Mouse (Mus musculus): ENCODE results near the gene Clec3a. TPM values are rescaled to one million over a fixed set of nuclear protein-coding genes. Genes with fewer than 3 reads are reported as not detected.

Clec3a gene
- total and polyA plus RNA-seq, 3 experiments, result not detected

DNA sequence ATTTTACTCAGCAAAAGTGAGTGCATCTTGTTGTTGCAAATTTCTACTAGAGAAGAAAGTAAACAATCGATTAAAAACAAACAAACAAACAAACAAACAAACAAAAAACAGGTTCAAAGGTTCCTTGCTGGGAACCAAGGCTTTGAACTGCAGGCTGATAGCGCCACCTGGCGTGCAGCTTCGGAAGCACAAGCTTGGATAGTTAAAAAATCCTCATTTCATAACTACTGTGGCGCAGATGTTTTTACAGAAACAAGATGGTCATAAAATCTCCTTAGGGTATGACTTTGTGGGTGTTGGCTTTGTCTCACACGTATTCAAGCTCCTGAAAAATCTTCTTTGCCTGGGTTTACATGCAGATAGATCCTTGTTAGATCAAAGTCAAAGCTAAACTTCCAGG, 20.4 kb downstream of the Clec3a start:
- DNase-seq (ENCODE audit: low spot score) (no peak), ATAC-seq (ENCODE audit: extremely low read depth, insufficient number of reproducible peaks, low FRiP score, poor library complexity, severe bottlenecking) (no peak)
- Histone ChIP-seq H3K27me3 (ENCODE audit: insufficient read depth, low read length) (no peaks in the 10 kb centered on the region), H3K36me3 (replicated peaks) (peaks cover 16% of the 10 kb centered on the region), H3K4me1 (ENCODE audit: insufficient read depth, low read depth, low read length) (peaks cover 27% of the 10 kb centered on the region), H3K9me3 (replicated peaks) (no peaks in the 10 kb centered on the region), H3K4me3 (ENCODE audit: low read depth, low read length) (no peak overlapping the region)
- TF ChIP-seq GATA2 (IDR thresholded peaks at IDR 0.05; ENCODE audit: borderline replicate concordance, low read depth, low read length), result no peak
- TF ChIP-seq GATA1 (IDR thresholded peaks at IDR 0.05; ENCODE audit: borderline replicate concordance, low read length), result no peak
- peak; percentile 62; the same call in 1 of the 2 replicates for TF ChIP-seq CTCF (IDR thresholded peaks at IDR 0.05; ENCODE audit: low read depth, low read length)
- TF ChIP-seq POLR2AphosphoS5 (IDR thresholded peaks at IDR 0.05; ENCODE audit: insufficient replicate concordance, low read depth, low read length), result no peak

DNA sequence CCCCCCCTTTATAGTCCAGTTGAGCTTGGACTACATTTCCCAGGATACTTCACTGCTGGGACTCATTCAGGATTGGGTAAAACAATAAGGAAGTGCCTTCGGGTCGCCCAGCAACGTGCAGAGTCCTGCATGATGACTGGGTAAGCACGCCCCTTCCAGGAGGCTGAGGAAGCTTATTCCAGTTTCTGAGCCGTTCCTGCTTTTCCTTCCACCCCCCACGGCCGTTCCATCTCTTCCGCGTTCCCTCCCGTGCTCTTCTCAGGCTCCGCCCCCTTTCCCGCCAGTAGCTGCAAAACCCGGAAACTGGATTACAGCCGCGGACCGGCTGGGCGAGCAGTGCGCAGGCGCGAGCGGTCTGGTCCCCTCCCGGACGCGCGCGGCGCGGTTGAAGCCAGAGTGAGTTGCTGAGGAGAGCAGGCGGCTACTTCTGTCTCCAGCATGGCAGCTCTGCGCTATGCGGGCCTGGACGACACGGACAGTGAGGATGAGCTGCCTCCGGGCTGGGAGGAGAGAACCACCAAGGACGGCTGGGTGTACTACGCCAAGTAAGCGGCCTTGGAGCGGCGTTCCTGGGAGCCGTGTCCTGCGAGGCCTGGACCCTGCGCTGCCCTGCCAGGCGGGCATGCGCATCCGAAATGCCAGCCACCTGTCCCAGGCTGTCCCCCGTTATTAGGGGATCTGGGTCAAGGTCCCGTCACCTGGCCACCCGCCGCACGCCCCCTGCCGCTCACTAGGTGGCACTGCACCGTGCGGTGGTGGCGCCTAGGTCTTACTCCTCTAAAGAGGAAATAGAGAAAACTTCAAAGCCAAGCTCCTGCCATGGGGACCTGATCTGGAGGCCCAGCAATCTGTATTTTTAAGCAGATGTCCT, 21.7 kb downstream of the Clec3a start, which contains the start of gene Wwox:
Gene Wwox, plus strand, starts transcription at position 322 of the 871 bp plus-strand sequence.
- peak; percentile 90 for DNase-seq (ENCODE audit: low spot score)
- H3K27me3 ChIP-seq (ENCODE audit: insufficient read depth, low read length), result no peaks in the 10 kb centered on the region
- peaks cover 27% of the 10 kb centered on the region for H3K4me1 ChIP-seq (ENCODE audit: insufficient read depth, low read depth, low read length)
- H3K4me3 ChIP-seq (ENCODE audit: low read depth, low read length), result peak within 1 kb of the TSS; percentile 99
- peak; percentile 95 for ATAC-seq (ENCODE audit: extremely low read depth, insufficient number of reproducible peaks, low FRiP score, poor library complexity, severe bottlenecking)
- peaks cover 26% of the 10 kb centered on the region for H3K36me3 ChIP-seq (replicated peaks)
- TF ChIP-seq CTCF (IDR thresholded peaks at IDR 0.05; ENCODE audit: low read depth, low read length) (peak; percentile 90), GATA1 (IDR thresholded peaks at IDR 0.05; ENCODE audit: borderline replicate concordance, low read length) (no peak)
- no peaks in the 10 kb centered on the region for H3K9me3 ChIP-seq (replicated peaks)

DNA sequence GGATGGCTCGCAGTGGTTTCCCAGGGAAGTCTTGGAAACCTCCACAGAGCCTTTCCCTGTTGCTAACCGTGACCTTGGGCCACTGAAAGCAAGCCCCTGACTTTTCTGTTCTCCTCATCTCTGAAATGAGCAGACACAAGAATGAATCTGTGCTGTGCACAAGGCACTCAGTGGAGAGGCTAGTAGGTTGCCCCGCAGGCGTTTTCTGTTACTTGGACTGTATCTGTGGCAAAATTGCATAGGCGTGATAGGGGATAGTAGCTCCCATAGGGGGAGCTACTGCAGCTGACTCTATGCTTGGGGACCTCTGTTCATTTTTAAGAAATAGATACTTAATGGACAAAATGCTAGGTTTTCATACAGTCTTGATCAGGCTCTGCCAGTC, 22.3 kb downstream of the Clec3a start:
- Histone ChIP-seq H3K4me3 (ENCODE audit: low read depth, low read length) (peak overlapping the region; percentile 99), H3K4me1 (ENCODE audit: insufficient read depth, low read depth, low read length) (peaks cover 27% of the 10 kb centered on the region), H3K36me3 (replicated peaks) (peaks cover 32% of the 10 kb centered on the region), H3K27me3 (ENCODE audit: insufficient read depth, low read length) (no peaks in the 10 kb centered on the region), H3K9me3 (replicated peaks) (no peaks in the 10 kb centered on the region)
- no peak for TF ChIP-seq TAL1 (conservative IDR thresholded peaks at IDR 0.05; ENCODE audit: low read depth, low read length)
- TF ChIP-seq GATA2 (IDR thresholded peaks at IDR 0.05; ENCODE audit: borderline replicate concordance, low read depth, low read length), result no peak
- no peak for TF ChIP-seq GATA1 (IDR thresholded peaks at IDR 0.05; ENCODE audit: borderline replicate concordance, low read length)
- TF ChIP-seq CTCF (IDR thresholded peaks at IDR 0.05; ENCODE audit: low read depth, low read length), result no peak
- TF ChIP-seq POLR2AphosphoS5 (IDR thresholded peaks at IDR 0.05; ENCODE audit: insufficient replicate concordance, low read depth, low read length), result no peak
- peak; percentile 27 for DNase-seq (ENCODE audit: low spot score)
- 0 out of 2 replicates have a peak, but pooled peaks have one; percentile 19 for ATAC-seq (ENCODE audit: extremely low read depth, insufficient number of reproducible peaks, low FRiP score, poor library complexity, severe bottlenecking)

DNA sequence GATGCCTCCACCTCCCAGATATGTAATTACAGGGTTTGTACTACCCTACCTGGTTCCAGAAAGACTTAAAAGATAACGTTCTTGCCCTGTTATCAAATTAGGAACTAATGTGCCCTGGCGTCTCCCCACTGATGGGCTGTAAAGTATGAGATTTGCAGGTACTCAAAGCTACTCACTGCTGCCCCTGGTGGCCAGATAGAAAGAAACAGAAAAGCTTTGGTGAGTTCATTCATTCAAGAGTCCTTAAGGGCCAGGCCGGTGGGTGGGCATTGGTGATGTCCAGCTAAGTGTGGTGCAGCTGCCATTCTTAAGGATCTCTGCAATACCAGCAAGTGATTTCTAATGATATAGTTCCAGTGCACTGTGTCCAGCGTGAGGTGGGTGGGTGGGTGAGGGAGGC, 23.7 kb downstream of the Clec3a start:
- ATAC-seq (ENCODE audit: extremely low read depth, insufficient number of reproducible peaks, low FRiP score, poor library complexity, severe bottlenecking) (no peak), DNase-seq (ENCODE audit: low spot score) (no peak)
- H3K4me3 ChIP-seq (ENCODE audit: low read depth, low read length), result no peak overlapping the region
- peaks cover 47% of the 10 kb centered on the region for H3K36me3 ChIP-seq (replicated peaks)
- TF ChIP-seq GATA1 (IDR thresholded peaks at IDR 0.05; ENCODE audit: borderline replicate concordance, low read length) (no peak), CTCF (IDR thresholded peaks at IDR 0.05; ENCODE audit: low read depth, low read length) (0 out of 2 replicates have a peak, but pooled peaks have one; percentile 31)
- H3K27me3 ChIP-seq (ENCODE audit: insufficient read depth, low read length), result no peaks in the 10 kb centered on the region
- peaks cover 27% of the 10 kb centered on the region for H3K4me1 ChIP-seq (ENCODE audit: insufficient read depth, low read depth, low read length)
- no peaks in the 10 kb centered on the region for H3K9me3 ChIP-seq (replicated peaks)

DNA sequence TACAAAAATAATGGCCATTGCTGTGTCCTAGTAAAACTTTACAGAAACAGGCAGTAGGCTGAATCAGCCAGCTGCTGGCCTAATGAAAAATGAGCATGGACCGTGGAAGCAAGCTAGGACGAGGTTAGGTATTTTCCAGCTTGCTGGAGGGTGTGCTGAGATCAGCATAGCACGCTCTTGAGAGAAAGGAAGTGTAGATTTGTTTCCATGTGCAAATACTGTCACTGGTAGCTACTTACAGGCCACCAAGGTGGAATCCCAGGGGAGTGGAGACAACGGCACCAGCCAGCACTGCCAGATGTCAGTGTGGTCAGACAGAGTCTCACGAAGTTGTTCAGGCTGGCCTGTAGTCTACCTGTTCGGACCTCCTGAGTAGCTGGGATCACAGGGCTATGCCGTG, 29.0 kb downstream of the Clec3a start:
- Histone ChIP-seq H3K4me3 (ENCODE audit: low read depth, low read length) (no peak overlapping the region), H3K27me3 (ENCODE audit: insufficient read depth, low read length) (no peaks in the 10 kb centered on the region), H3K9me3 (replicated peaks) (no peaks in the 10 kb centered on the region), H3K36me3 (replicated peaks) (peaks cover 95% of the 10 kb centered on the region), H3K4me1 (ENCODE audit: insufficient read depth, low read depth, low read length) (0 out of 2 replicates have a peak, but pooled peaks cover 4% of the 10 kb centered on the region)
- ATAC-seq (ENCODE audit: extremely low read depth, insufficient number of reproducible peaks, low FRiP score, poor library complexity, severe bottlenecking) (no peak), DNase-seq (ENCODE audit: low spot score) (no peak)
- no peak for TF ChIP-seq GATA2 (IDR thresholded peaks at IDR 0.05; ENCODE audit: borderline replicate concordance, low read depth, low read length)
- TF ChIP-seq CTCF (IDR thresholded peaks at IDR 0.05; ENCODE audit: low read depth, low read length), result no peak
- TF ChIP-seq POLR2AphosphoS5 (IDR thresholded peaks at IDR 0.05; ENCODE audit: insufficient replicate concordance, low read depth, low read length), result no peak
- TF ChIP-seq TAL1 (conservative IDR thresholded peaks at IDR 0.05; ENCODE audit: low read depth, low read length), result no peak
- no peak for TF ChIP-seq GATA1 (IDR thresholded peaks at IDR 0.05; ENCODE audit: borderline replicate concordance, low read length)

DNA sequence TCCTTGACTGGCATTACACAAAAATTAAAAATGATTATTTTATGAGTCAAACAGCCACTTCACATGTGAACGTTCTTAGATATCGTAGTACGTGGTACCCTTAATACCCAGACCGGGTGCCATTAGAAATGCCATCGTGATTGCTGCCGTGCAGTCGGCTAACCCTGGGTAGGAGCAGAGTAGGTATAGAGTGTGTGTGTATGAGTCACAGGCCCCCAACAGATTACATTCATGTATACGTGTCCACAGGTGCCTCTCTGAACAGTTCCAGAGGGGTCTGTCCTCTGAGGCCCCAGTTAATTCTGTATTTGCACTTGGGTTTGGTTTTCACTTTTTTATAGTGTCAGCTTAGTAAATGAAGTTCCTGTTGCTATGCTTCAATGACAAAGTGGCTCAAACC, 34.4 kb downstream of the Clec3a start:
- H3K4me3 ChIP-seq (ENCODE audit: low read depth, low read length), result no peak overlapping the region
- H3K4me1 ChIP-seq (ENCODE audit: insufficient read depth, low read depth, low read length), result no peaks in the 10 kb centered on the region
- TF ChIP-seq GATA1 (IDR thresholded peaks at IDR 0.05; ENCODE audit: borderline replicate concordance, low read length) (no peak), GATA2 (IDR thresholded peaks at IDR 0.05; ENCODE audit: borderline replicate concordance, low read depth, low read length) (no peak), CTCF (IDR thresholded peaks at IDR 0.05; ENCODE audit: low read depth, low read length) (no peak), POLR2AphosphoS5 (IDR thresholded peaks at IDR 0.05; ENCODE audit: insufficient replicate concordance, low read depth, low read length) (no peak), TAL1 (conservative IDR thresholded peaks at IDR 0.05; ENCODE audit: low read depth, low read length) (no peak)
- H3K36me3 ChIP-seq (replicated peaks), result peaks cover 79% of the 10 kb centered on the region
- ATAC-seq (ENCODE audit: extremely low read depth, insufficient number of reproducible peaks, low FRiP score, poor library complexity, severe bottlenecking) (no peak), DNase-seq (ENCODE audit: low spot score) (no peak)
- H3K27me3 ChIP-seq (ENCODE audit: insufficient read depth, low read length), result no peaks in the 10 kb centered on the region
- H3K9me3 ChIP-seq (replicated peaks), result no peaks in the 10 kb centered on the region

Measured in G1E (cell line).